Mouse (Mus musculus) midbrain, postnatal 0 days (tissue): Measurements from ENCODE around the gene Zdhhc14. TPM values are rescaled to one million over a fixed set of nuclear protein-coding genes. Genes with fewer than 3 reads are reported as not detected.

Experiments
- ATAC-seq: fragments of 200-750 bp; cut with Nextera tagmentation; 2 replicates; pipeline ENCODE4 v1.8.0; 2017; ENCODE audit warnings: moderate number of reproducible peaks, mild to moderate bottlenecking, moderate TSS enrichment, moderate library complexity; ENCODE audit not compliant: low FRiP score
- DNase-seq: peaks from one replicate; pipeline ENCODE4 v3.0.0-alpha.2; 2015; ENCODE audit warnings: low spot score
- H3K27ac ChIP-seq: fragments of 300-500 bp; sonication (generic); 2 replicates; pipeline ENCODE4 v1.5.1; 2014; ENCODE audit warnings: low read depth, mild to moderate bottlenecking, low read length, mixed read lengths
- H3K27me3 ChIP-seq: fragments of 300-500 bp; sonication (generic); 2 replicates; pipeline ENCODE4 v1.6.1; 2014; ENCODE audit warnings: low read length, control low read depth, mixed read lengths; ENCODE audit not compliant: insufficient read depth
- H3K36me3 ChIP-seq: fragments of 300-500 bp; sonication (generic); 2 replicates; pipeline ENCODE4 v1.6.1; 2014; ENCODE audit warnings: low read length, control low read depth, mixed read lengths; ENCODE audit not compliant: insufficient read depth
- H3K4me1 ChIP-seq: fragments of 300-500 bp; sonication (generic); 2 replicates; pipeline ENCODE4 v1.6.1; 2014; ENCODE audit warnings: mild to moderate bottlenecking, control low read depth, antibody characterized with exemption, low read length, mixed read lengths; ENCODE audit not compliant: insufficient read depth
- H3K4me2 ChIP-seq: fragments of 300-500 bp; sonication (generic); 2 replicates; pipeline ENCODE4 v1.6.1; 2014; ENCODE audit warnings: low read depth, mild to moderate bottlenecking, low read length, mixed read lengths; ENCODE audit not compliant: poor library complexity, severe bottlenecking
- H3K4me3 ChIP-seq: fragments of 300-500 bp; sonication (generic); 2 replicates; pipeline ENCODE4 v1.5.1; 2014; ENCODE audit warnings: low read depth, mild to moderate bottlenecking, low read length, moderate library complexity
- H3K9ac ChIP-seq: fragments of 300-500 bp; sonication (generic); replicated peaks from 2 replicates; pipeline ENCODE4 v1.6.1; 2014; ENCODE audit warnings: mild to moderate bottlenecking, low read length, moderate library complexity, mixed read lengths; ENCODE audit not compliant: poor library complexity, severe bottlenecking
- H3K9me3 ChIP-seq: fragments of 300-500 bp; sonication (generic); 2 replicates; pipeline ENCODE4 v1.6.1; 2016; ENCODE audit warnings: low read length, control low read depth
- CTCF ChIP-seq: IDR thresholded peaks from 2 replicates; pipeline ENCODE4 v1.5.1; 2016; ENCODE audit warnings: antibody characterized with exemption, mild to moderate bottlenecking
- WGBS: fragments of 180-500 bp; shearing (Covaris S2); extraction: QIAGEN DNeasy Blood & Tissue Kit; methylation state at CpG from one replicate; pipeline ENCODE4 v1.1.7; 2014; 5-methylcytosine and 5-hydroxymethylcytosine counted together
- polyA plus RNA-seq: library from polyadenylated mRNA; unstranded; fragments of >200 nt; fragmentation: Nextera tagmentation; extraction: Ambion mirVana; gene quantifications from 2 replicates; pipeline ENCODE4 v1.2.1, GENCODE M21; 2015
- total RNA-seq: library from RNA; depleted of rRNA; stranded (reverse); fragments of >200 nt; gene quantifications from 2 replicates; pipeline ENCODE4 v1.2.3, GENCODE M21; 2014

Gene Zdhhc14
- total and polyA plus RNA-seq, 2 experiments from 2014 or later = 9.6 to 18.3 TPM

DNA sequence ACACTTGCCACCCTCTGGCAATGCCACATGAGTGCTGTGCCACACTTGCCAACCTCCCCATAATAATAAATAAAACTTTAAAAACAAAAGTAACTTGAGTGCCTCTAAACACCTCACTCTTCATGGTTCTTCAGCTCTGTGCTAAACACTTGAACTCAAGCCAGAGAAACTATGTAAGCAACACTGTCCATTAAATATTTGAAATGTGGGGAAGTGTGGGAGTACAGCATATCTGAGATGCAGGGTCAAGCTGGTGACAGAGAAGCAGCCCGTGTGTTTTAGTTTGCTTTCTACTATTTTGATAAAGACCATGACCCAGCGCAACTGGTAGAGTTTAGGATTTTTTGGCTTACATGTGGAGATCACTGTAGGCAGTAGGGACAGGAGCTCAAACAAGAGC lies 100.7 kb downstream of the Zdhhc14 start:
- no peak for TF ChIP-seq CTCF
- ATAC-seq = no peak
- Histone ChIP-seq H3K9ac (no peak overlapping the region), H3K27me3 (no peaks in the 10 kb centered on the region), H3K36me3 (no peaks in the 10 kb centered on the region), H3K9me3 (no peaks in the 10 kb centered on the region), H3K4me1 (no peaks in the 10 kb centered on the region), H3K4me3 (no peak overlapping the region), H3K27ac (no peak overlapping the region), H3K4me2 (no peak overlapping the region)
- 97% methylated on average over 2 of the region's 2 CpGs for WGBS
- no peak for DNase-seq

DNA sequence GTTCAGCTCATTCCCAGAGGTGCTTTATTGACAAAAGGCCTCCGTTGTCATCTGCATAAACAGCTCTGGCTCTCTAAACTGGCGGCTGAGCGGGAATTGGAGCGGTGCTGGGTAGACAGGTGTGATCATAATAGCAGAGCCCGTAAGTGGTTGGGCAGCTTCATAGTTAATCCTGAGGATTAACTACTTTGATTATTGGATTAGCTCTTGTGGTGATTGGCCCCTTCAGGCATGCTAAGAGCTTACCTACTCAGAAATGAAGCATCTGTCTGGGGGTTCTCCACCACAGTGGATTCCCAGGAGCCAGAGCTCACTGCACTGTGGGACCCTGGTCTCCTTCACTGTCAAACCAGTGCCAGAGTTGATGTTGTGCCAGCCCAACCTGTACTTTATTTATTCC lies 102.7 kb downstream of the Zdhhc14 start:
- TF ChIP-seq CTCF = no peak
- DNase-seq (no peak), ATAC-seq (no peak)
- H3K4me1 ChIP-seq = no peaks in the 10 kb centered on the region
- 22% methylated on average over 5 of the region's 5 CpGs for WGBS
- H3K36me3 ChIP-seq = no peaks in the 10 kb centered on the region
- no peak overlapping the region for H3K4me3 ChIP-seq
- H3K27me3 ChIP-seq = no peaks in the 10 kb centered on the region
- no peak overlapping the region for H3K4me2 ChIP-seq
- no peaks in the 10 kb centered on the region for H3K9me3 ChIP-seq
- no peak overlapping the region for H3K27ac ChIP-seq
- no peak overlapping the region for H3K9ac ChIP-seq

DNA sequence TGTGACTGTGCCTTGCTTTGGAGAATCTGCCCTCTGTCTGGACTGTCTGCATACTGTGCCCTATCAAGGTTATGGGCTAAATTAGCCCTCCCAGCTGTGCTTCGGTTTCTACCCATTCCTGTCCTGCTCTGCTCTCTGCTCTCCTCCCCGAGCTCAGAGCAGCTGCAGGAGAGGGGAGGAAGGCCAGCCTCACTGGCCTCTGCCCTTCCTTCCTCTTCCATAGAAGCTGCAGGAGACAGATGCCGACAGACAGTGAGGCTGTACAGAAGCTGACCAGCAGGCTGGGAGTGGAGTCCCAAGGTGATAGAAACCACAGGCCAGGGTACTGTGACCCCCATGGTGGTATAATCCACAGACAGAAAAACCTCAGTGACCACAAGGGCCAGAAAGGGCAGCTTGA lies 104.1 kb downstream of the Zdhhc14 start:
- H3K36me3 ChIP-seq = no peaks in the 10 kb centered on the region
- H3K9ac ChIP-seq = no peak overlapping the region
- H3K4me1 ChIP-seq = no peaks in the 10 kb centered on the region
- no peak for DNase-seq
- no peak for TF ChIP-seq CTCF
- WGBS = 77% methylated on average over 3 of the region's 3 CpGs
- no peak overlapping the region for H3K27ac ChIP-seq
- H3K4me2 ChIP-seq = no peak overlapping the region
- no peaks in the 10 kb centered on the region for H3K27me3 ChIP-seq
- H3K9me3 ChIP-seq = no peaks in the 10 kb centered on the region
- ATAC-seq = no peak
- H3K4me3 ChIP-seq = no peak overlapping the region

DNA sequence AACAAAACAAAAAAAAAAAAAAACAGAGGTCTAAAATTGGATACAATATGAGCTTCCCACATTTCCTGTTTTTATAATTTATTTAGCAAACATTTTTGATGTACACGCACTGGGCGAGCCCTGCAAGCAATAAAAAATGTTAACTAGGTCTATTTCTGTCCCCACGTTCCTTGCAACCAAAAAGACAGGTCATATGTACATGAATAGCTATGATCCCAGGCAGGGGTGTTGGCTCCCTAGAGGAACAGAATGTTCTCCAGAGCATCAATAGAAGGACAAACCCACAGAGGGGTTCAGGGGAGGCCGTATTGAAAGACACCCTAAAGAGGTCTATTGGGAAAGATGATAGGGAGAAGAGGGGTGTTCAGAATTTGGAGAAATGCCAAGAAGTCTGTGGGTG lies 106.6 kb downstream of the Zdhhc14 start:
- Histone ChIP-seq H3K27me3 (no peaks in the 10 kb centered on the region), H3K4me1 (no peaks in the 10 kb centered on the region), H3K4me2 (no peak overlapping the region), H3K9me3 (no peaks in the 10 kb centered on the region), H3K27ac (no peak overlapping the region), H3K4me3 (no peak overlapping the region), H3K9ac (no peak overlapping the region), H3K36me3 (no peaks in the 10 kb centered on the region)
- ATAC-seq (no peak), DNase-seq (no peak)
- no peak for TF ChIP-seq CTCF
- 82% methylated on average over 4 of the region's 4 CpGs for WGBS

DNA sequence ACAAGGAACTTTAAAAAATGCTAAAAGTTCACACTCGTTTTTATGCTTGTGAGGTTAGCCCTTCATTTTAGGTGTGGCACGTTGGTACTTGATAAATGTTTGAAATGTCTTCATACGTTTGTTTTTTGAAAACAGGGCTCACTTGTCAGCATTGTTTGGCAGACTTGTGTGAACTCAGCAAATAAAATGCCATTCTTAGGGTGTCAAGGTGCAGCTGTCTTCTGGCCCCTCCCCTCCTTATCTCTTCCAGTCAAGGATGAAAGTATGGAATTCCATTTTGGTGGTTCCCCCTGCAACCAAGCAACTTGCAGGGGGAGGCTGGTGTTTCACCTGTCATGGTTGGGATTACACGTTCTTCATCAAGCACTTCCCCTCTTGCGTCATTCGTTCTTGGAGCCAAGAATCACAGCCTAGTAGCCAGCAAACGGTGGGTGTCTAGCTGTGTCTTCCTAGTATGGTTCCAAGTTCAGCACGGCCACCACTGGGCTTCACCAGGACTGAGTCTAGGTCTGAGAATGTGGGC lies 108.2 kb downstream of the Zdhhc14 start:
- ATAC-seq (no peak), DNase-seq (no peak)
- TF ChIP-seq CTCF = no peak
- Histone ChIP-seq H3K9me3 (no peaks in the 10 kb centered on the region), H3K27me3 (no peaks in the 10 kb centered on the region), H3K4me1 (no peaks in the 10 kb centered on the region), H3K36me3 (no peaks in the 10 kb centered on the region), H3K27ac (no peak overlapping the region), H3K4me2 (no peak overlapping the region), H3K4me3 (no peak overlapping the region), H3K9ac (no peak overlapping the region)
- 82% methylated on average over 8 of the region's 8 CpGs for WGBS

DNA sequence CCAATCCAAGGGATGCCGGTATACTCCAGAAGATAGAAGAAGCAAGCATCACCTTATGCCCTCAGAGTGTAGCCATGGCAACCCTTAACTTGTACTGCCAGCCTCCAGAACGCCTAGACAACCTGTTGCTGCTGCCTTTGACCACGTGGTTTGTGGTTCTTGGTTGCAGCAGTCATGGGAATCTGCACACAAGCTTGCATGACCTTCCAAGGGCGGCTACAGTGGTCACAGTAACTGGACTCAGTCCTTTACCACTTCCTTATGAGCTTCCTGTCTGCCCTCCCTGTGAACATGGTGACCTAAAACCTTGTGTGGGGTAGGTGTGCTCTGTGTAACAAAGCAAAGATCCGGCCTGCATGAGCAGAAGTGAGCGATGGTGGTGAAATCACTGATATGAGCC lies 109.6 kb downstream of the Zdhhc14 start:
- no peak overlapping the region for H3K27ac ChIP-seq
- TF ChIP-seq CTCF = no peak
- ATAC-seq (no peak), DNase-seq (no peak)
- H3K4me1 ChIP-seq = peaks cover 6% of the 10 kb centered on the region; the same call in 1 of the 2 replicates
- H3K9me3 ChIP-seq = no peaks in the 10 kb centered on the region
- H3K9ac ChIP-seq = no peak overlapping the region
- WGBS = 80% methylated on average over 6 of the region's 6 CpGs
- no peak overlapping the region for H3K4me2 ChIP-seq
- H3K27me3 ChIP-seq = no peaks in the 10 kb centered on the region
- H3K36me3 ChIP-seq = no peaks in the 10 kb centered on the region
- H3K4me3 ChIP-seq = no peak overlapping the region
